Mouse (Mus musculus) liver, adult 2 months (tissue): ENCODE results near the gene 9230102O04Rik. TPM values are rescaled to one million over a fixed set of nuclear protein-coding genes. Genes with fewer than 3 reads are reported as not detected.

ENCODE experiments used
- DNase-seq: peaks from one replicate; pipeline ENCODE4 v3.0.0-alpha.2; 2011; ENCODE audit warnings: low read depth, low spot score; ENCODE audit errors: extremely low read depth
- H3K27ac ChIP-seq: fragments of 200-500 bp; replicated peaks from 2 replicates; pipeline ENCODE4 v1.5.1; 2012; ENCODE audit warnings: low read depth, mild to moderate bottlenecking, control low read depth, inconsistent platforms, low read length; ENCODE audit not compliant: insufficient read depth
- H3K27me3 ChIP-seq: fragments of 200-500 bp; 2 replicates; pipeline ENCODE4 v1.6.1; 2012; ENCODE audit warnings: mild to moderate bottlenecking, moderate library complexity, low read length, inconsistent platforms; ENCODE audit not compliant: control insufficient read depth, insufficient read depth
- H3K36me3 ChIP-seq: fragments of 200-500 bp; 2 replicates; pipeline ENCODE4 v1.6.1; 2012; ENCODE audit warnings: low read length, inconsistent platforms; ENCODE audit not compliant: control insufficient read depth, insufficient read depth
- H3K4me1 ChIP-seq: fragments of 200-500 bp; 2 replicates; pipeline ENCODE4 v1.6.1; 2011; ENCODE audit warnings: low read length; ENCODE audit not compliant: control insufficient read depth, insufficient read depth
- H3K4me3 ChIP-seq: fragments of 200-500 bp; 2 replicates; pipeline ENCODE4 v1.5.1; 2011; ENCODE audit warnings: low read depth, mild to moderate bottlenecking, control low read depth, low read length, moderate library complexity; ENCODE audit not compliant: insufficient read depth
- H3K79me2 ChIP-seq: fragments of 200-500 bp; 2 replicates; pipeline ENCODE4 v1.6.1; 2012; ENCODE audit warnings: inconsistent platforms, mild to moderate bottlenecking, low read length, moderate library complexity; ENCODE audit not compliant: control insufficient read depth, insufficient read depth
- H3K9ac ChIP-seq: fragments of 200-500 bp; 2 replicates; pipeline ENCODE4 v1.6.1; 2012; ENCODE audit warnings: low read depth, mild to moderate bottlenecking, control low read depth, inconsistent platforms, low read length
- CTCF ChIP-seq: fragments of 200-500 bp; IDR thresholded peaks from 2 replicates; pipeline ENCODE4 v1.5.1; 2011; ENCODE audit warnings: low read depth, low read length, control low read depth
- POLR2A ChIP-seq: fragments of 200-500 bp; IDR thresholded peaks from 2 replicates; pipeline ENCODE4 v1.6.1; 2011; ENCODE audit warnings: low read length, control low read depth; ENCODE audit not compliant: insufficient read depth; ENCODE audit errors: extremely low read depth
- WGBS: fragments of 180-500 bp; shearing (Covaris S2); methylation state at CpG from one replicate; pipeline ENCODE4 v1.1.7; 2018; 5-methylcytosine and 5-hydroxymethylcytosine counted together
- polyA plus RNA-seq: library from polyadenylated mRNA; depleted of rRNA; stranded (reverse); fragments of >200 nt; gene quantifications from 2 replicates; pipeline ENCODE4 v1.2.3, GENCODE M21; 2012; rRNA removed
- total RNA-seq: library from RNA; depleted of rRNA; stranded (reverse); fragments of >200 nt; gene quantifications from 2 replicates; pipeline ENCODE4 v1.2.3, GENCODE M21; 2014; rRNA removed

The 9230102O04Rik gene
- total and polyA plus RNA-seq, 2 experiments: not detected

GRCm38 (mm10) chr2:9852851-9853576 is 36.3 kb downstream of the 9230102O04Rik start:
- no peak overlapping the region for H3K4me3 ChIP-seq
- H3K36me3 ChIP-seq: no peaks in the 10 kb centered on the region
- H3K27me3 ChIP-seq: no peaks in the 10 kb centered on the region
- WGBS: 65% methylated on average over 13 of the region's 13 CpGs
- no peaks in the 10 kb centered on the region for H3K79me2 ChIP-seq
- H3K9ac ChIP-seq: no peak overlapping the region
- DNase-seq: no peak
- TF ChIP-seq CTCF (no peak), POLR2A (no peak)
- no peak overlapping the region for H3K27ac ChIP-seq
- H3K4me1 ChIP-seq: no peaks in the 10 kb centered on the region

DNA sequence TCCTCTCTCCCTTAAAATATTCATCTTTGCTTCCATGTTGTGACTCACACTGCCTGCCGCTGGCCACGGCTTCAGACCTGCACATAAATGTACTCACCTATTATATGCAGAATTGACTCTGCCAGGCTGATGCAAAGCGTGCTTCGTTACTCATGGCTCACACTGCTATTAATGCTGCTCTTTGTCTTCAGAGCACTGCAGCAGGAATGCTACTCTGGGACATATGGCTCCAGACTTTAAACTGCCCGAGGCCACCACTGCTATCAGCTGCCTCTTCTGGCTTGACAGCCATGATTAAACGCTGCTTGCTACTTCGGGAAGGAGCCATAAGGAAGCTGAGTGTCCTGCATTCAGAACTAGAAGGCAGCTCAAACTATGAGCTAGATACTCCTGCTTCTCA is 54.1 kb downstream of the 9230102O04Rik start:
- TF ChIP-seq CTCF (no peak), POLR2A (no peak)
- Histone ChIP-seq H3K4me1 (no peaks in the 10 kb centered on the region), H3K36me3 (no peaks in the 10 kb centered on the region), H3K4me3 (no peak overlapping the region), H3K27ac (no peak overlapping the region), H3K27me3 (no peaks in the 10 kb centered on the region), H3K79me2 (no peaks in the 10 kb centered on the region), H3K9ac (no peak overlapping the region)
- no peak for DNase-seq
- WGBS: 79% methylated on average over 7 of the region's 7 CpGs

- Histone ChIP-seq H3K27ac (no peak overlapping the region), H3K36me3 (no peaks in the 10 kb centered on the region), H3K4me3 (no peak overlapping the region), H3K4me1 (no peaks in the 10 kb centered on the region), H3K27me3 (no peaks in the 10 kb centered on the region), H3K9ac (no peak overlapping the region), H3K79me2 (no peaks in the 10 kb centered on the region)
- no peak for TF ChIP-seq CTCF
- TF ChIP-seq POLR2A: no peak
- WGBS: 79% methylated on average over 7 of the region's 7 CpGs
- DNase-seq: no peak
Measured at GRCm38 (mm10) chr2:9833712-9834111, 55.6 kb downstream of the 9230102O04Rik start.

Other genes starting within 250 kb of the 9230102O04Rik start
- gene 4930412O13Rik, start 8.3 kb downstream of the 9230102O04Rik start, total RNA-seq: not detected in 2 replicates
- gene 4930412O13Rik, start 8.3 kb downstream of the 9230102O04Rik start, polyA plus RNA-seq: not detected in 2 replicates
- 0.07 TPM in 1 of 2 replicates, not detected in the other for gene Gata3, start 494 bp upstream of the 9230102O04Rik start, total RNA-seq
- gene Gata3, start 494 bp upstream of the 9230102O04Rik start, polyA plus RNA-seq: 0.33 and 0.42 TPM in 2 replicates
- 1.1 and 1.5 TPM in 2 replicates for gene Taf3, start 159.1 kb upstream of the 9230102O04Rik start, total RNA-seq
- 1.6 and 2.6 TPM in 2 replicates for gene Taf3, start 159.1 kb upstream of the 9230102O04Rik start, polyA plus RNA-seq
- gene Atp5c1, start 191.0 kb upstream of the 9230102O04Rik start, total RNA-seq: 559 and 593 TPM in 2 replicates
- 314 and 324 TPM in 2 replicates for gene Atp5c1, start 191.0 kb upstream of the 9230102O04Rik start, polyA plus RNA-seq
- gene Kin, start 191.1 kb upstream of the 9230102O04Rik start, total RNA-seq: 5.2 and 7.7 TPM in 2 replicates
- gene Kin, start 191.1 kb upstream of the 9230102O04Rik start, polyA plus RNA-seq: 1.3 and 1.9 TPM in 2 replicates
- 677 and 1,125 TPM in 2 replicates for gene Itih2, start 241.9 kb upstream of the 9230102O04Rik start, total RNA-seq
- gene Itih2, start 241.9 kb upstream of the 9230102O04Rik start, polyA plus RNA-seq: 409 and 422 TPM in 2 replicates